Mouse (Mus musculus) mesoderm, embryonic 11.5 days (tissue): ENCODE measurements at regions not wholly inside any gene's neighbourhood (a gene's known extent, or its start where the extent isn't known, plus 50 kb on each side); places are given as distances from the start of the nearest gene placed in this dataset.

Source experiments
- DNase-seq: peaks from one replicate; pipeline ENCODE4 v3.0.0-alpha.2; 2012; ENCODE audit warnings: low read depth, low spot score

GRCm38 (mm10) chr2:147515436-147515835, 153.7 kb downstream of the Pax1 start:
- DNase-seq = no peak

- no peak for DNase-seq
Measured at GRCm38 (mm10) chr2:147514748-147515147, 153.0 kb downstream of the Pax1 start.

GRCm38 (mm10) chr2:147503962-147504361, 142.2 kb downstream of the Pax1 start:
- no peak for DNase-seq

- DNase-seq = no peak
Measured at GRCm38 (mm10) chr2:147498731-147499130, 137.0 kb downstream of the Pax1 start.

- DNase-seq = no peak
Measured at GRCm38 (mm10) chr2:147455932-147456331, 94.2 kb downstream of the Pax1 start.

- DNase-seq = peak; percentile 65
Measured at GRCm38 (mm10) chr2:147454362-147455257, 92.9 kb downstream of the Pax1 start.
